Mouse (Mus musculus) heart, postnatal 14 days (tissue): Measurements from ENCODE around the gene Clca1. TPM values are rescaled to one million over a fixed set of nuclear protein-coding genes. Genes with fewer than 3 reads are reported as not detected.
"Not testable (repeated sequence)": the region's sequence is repeated elsewhere in the genome, so short reads cannot be mapped to it uniquely, and the experiment has no call there.

Experiments
- DNase-seq, 2 experiments: peaks; one replicate each; pipeline ENCODE4 v3.0.0; 2021 to 2022
- intact Hi-C: fragments of 180-260 bp; cut with DNase I; formaldehyde crosslinking; loops from one replicate; pipeline ENCODE4 v1.15.1; 2025
- long read RNA-seq, 2 experiments: library from polyadenylated mRNA; stranded (forward); transcript quantifications; one replicate each; pipeline ENCODE4 v2.0.0; 2021
- total RNA-seq, 2 experiments: library from RNA; stranded (reverse); gene quantifications; 2 replicates each; pipeline ENCODE4 v1.2.3; 2021

Clca1 gene
- under 1 TPM in 1 of 2 experiments, not detected in 1; 0.14 TPM for total RNA-seq
- long read RNA-seq, experiment 1 = 0 reads
- long read RNA-seq, experiment 2 = 0 reads

GRCm38 (mm10) chr3:145032676-145033075, at the start of gene Clca1:
Clca1 (minus strand) TSS chr3:145032776.
- no peak for DNase-seq
- intact Hi-C loops = no loop called here

DNA sequence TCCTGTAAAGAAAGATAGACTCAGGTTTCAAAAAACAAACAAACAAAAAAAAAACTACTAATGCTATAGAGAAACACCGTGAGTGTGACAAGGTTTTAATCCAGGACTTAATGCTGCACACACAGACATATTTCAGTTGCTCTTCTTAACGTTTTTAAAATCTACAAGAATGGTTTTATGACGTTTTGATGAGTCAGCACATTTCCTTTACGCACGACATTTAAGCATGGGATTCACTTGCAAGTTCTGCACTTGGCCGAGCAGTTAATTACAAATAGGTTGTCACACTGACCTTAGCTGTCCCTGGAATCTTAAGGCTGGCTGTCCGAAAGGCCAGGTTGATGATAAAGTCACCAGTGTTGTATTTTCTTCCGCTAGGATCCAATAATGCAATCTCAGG, 48.3 kb upstream of the Clca1 start:
- intact Hi-C loops = no loop called here
- DNase-seq = no peak

DNA sequence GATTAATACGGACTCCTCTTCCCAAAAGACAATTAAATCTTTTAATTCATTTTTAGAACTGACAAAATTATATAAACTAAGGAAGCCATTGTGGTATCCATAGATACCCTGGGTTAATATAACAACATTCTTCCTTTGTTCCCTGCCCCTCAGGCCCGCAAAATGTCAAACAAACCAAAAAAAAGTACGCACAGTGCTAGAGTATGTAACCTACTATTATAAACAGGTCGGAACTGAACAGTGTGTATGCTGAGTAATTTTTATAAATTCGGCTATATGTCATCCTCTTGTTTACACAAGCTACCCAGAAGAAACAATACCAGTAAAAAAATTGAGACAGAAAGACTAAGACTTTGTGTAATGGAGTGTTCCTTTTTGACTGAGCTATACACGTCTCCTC, 45.8 kb upstream of the Clca1 start:
- intact Hi-C loops = no loop called here
- no peak for DNase-seq

- no peak for DNase-seq
- intact Hi-C loops = no loop called here
Measured at GRCm38 (mm10) chr3:145072339-145072738, 39.8 kb upstream of the Clca1 start.

DNA sequence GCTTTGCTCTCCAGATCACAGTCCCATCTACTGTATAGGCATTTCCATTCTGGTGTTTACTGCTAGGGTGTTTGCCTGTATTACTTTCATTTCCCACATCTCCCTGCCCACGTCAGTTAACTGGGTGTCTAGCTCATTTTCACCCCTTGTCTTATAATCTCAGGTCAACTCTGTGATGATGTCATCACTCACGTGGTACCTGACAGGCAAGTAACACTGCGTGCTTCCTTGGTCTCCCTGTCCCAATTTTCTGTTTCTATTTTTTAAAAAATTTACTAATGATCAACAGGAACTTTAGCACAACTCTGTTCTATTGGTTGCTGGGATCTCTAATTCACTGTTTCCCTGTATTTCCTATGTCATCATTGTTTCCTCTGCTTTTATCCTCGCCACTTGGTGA, 36.4 kb upstream of the Clca1 start:
- no peak for DNase-seq
- intact Hi-C loops = no loop called here

DNA sequence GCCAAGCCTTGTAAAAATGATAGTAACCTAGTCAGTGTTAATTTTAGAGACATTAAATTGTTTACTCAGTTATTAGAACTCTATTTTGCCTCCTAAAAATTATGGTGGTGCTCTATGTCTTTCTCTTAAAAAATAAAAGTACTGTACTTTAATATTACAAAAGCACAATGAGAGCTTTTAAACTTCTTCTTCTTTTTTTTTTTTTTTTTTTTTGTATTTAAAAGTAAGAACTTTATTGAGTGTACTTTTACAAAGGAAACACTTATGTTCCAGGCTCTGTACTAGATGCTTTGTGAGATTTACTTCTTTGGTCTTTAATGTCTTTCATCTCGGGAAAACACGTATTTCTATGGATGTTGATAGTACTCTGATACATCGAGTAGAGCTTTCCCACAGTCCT, 22.6 kb upstream of the Clca1 start:
- intact Hi-C loops, DNase-seq: not testable (repeated sequence)

DNA sequence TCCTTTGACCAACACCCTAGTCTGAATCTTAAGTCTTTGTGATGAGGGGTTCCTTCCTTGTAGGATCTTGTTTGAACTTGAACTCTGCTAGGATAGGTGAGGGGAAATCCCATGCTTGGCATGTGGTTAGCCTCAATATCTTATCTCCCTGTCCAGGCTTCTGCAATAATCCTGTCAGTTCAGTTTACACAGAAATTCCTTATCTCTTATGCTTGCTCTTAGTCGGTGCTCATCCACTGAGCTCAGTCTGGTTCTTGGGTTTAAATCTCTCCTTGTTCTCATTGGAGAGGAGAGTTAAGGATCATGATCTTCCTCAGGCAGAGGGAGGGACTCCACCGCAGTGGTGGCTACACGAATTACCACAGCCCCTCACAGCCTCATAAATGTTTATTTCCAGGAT, 17.2 kb upstream of the Clca1 start:
- no peak for DNase-seq
- intact Hi-C loops = no loop called here

DNA sequence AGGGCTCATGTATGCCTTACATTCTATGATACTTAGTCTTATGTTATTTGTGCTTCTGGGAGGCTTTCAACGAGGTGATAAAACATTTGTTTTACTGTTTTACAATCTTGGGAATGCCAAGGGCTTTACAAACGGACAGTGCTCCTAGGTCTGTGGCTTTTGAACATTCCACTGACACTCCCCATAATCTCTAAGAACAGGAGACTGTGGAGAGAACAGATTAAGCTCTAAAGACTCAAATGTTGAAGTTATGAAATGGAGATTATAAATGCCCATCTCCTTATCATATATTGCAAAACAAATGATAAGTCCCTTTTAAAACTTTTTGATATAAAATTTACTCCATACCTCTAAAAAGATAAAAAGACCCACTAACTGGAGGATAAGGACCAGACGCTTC, 6.2 kb upstream of the Clca1 start:
- intact Hi-C loops = no loop called here
- no peak for DNase-seq

- no peak for DNase-seq
- intact Hi-C loops = loop anchor here (5.0 to 10.0 kb wide), 3 partner anchors 89 to 203 kb away; partner anchors contain the start of gene Odf2l
Measured at GRCm38 (mm10) chr3:145028036-145028435, 4.5 kb downstream of the Clca1 start.

DNA sequence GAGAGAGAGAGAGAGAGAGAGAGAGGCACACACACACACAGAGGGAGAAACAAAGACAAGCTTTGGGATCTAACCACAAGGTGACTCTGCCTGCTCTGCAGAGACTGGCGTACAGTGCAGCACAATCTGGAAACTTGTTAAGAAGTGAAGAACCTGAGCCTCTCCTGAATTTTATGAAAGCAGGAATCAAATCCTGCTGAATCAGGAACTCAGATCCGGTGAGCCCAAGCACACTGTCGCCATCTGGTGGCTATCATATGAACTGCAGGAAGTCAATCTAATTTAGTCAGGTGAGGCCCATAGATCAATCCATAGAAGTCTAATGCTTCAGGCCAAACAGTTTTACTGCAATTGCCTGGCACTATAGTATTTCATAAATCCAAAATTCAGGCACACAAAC, 5.8 kb downstream of the Clca1 start:
- peak; percentile 42 to 66 for DNase-seq
- intact Hi-C loops = loop anchor here (5.0 to 10.0 kb wide), 3 partner anchors 91 to 202 kb away; partner anchors contain the start of gene Odf2l

- intact Hi-C loops = no loop called here
- no peak for DNase-seq
Measured at GRCm38 (mm10) chr3:145017807-145018206, 14.8 kb downstream of the Clca1 start.

DNA sequence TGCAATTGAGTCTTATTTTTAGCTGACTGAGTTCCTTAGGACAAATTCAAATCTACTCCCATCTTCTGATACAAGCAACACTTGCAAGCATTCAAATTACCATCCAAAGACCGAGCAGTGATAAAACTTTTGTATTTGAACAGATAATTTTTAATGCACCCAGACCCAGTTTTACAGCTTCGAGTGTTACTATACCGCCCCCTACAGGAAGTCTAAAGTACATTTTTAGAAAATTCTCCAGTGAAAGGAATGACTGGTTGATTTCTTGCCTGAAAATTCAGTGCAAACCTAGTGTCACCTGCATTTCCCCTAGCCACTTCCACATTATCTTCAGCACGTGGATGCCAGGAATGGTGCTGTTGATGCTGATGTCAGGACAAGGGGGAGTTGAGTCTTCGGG, 28.2 kb downstream of the Clca1 start:
- no peak for DNase-seq
- intact Hi-C loops = no loop called here

- intact Hi-C loops = no loop called here
- no peak for DNase-seq
Measured at GRCm38 (mm10) chr3:145000912-145001311, 31.7 kb downstream of the Clca1 start.

DNA sequence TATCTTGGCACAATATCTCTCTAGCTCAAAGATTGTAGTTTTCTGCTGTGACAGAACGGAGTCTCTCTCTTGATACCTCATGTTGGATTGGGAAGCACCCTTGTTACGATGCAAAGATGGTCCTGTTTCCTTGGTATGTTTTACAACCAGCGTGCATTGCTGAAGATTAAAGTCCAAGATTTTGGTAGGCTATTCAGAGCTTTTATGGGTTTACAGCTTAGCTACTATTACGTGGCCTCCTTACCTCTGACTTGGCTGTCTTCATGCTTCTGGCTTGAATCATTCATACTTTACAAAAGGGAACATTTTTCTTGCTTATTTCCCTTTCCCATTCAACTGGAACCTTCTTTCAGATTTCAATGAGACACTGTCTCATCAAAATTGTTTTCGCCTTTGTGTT, 39.5 kb downstream of the Clca1 start:
- intact Hi-C loops = no loop called here
- DNase-seq = no peak

DNA sequence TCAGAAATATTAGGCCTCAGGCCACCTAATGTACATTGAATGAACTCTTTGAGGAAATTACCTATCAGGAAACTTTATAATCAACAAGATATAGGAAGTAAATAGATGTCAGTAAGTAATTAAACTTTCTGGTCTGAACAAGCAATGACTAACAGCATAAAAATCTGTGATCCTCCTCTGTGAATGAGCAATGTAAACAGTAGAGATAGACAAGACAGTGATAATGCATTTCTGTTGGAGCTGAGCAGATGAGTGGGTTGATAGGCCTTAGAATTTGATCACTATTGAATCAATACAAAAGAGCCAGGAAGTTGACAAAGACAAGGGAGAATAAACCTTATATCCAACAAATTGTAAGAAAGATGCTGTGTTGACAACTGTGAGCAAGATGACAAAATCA, 40.0 kb downstream of the Clca1 start:
- DNase-seq = no peak
- intact Hi-C loops = no loop called here

GRCm38 (mm10) chr3:144985890-144986289, 46.7 kb downstream of the Clca1 start:
- intact Hi-C loops = no loop called here
- DNase-seq = no peak

DNA sequence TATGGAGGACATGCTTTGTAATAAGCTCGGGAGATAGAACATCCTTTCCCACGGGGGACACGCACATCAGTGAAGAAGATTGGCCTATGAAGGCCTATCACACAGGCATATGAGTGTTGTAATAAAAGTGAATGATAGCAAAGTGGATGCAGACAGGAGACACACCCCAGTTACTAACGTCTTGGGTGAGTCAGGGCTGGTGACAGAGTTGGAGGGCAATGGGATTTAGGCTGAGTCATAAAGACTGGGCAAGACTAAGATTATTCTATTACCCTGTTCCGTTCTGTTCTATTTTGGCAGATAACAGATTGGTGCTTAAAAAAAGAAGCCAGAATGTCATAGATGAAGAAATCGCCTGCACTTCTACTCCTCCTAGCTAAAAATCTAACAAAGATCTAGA, 52.0 kb downstream of the Clca1 start:
- DNase-seq = no peak

GRCm38 (mm10) chr3:144977631-144978030, 54.9 kb downstream of the Clca1 start:
- DNase-seq = no peak
- intact Hi-C loops = no loop called here

More for the DNA sequence above, 52.0 kb downstream of the Clca1 start:
- intact Hi-C loops = no loop called here

- intact Hi-C loops = no loop called here
- DNase-seq = peak in 1 of 2 experiments; percentile 1
Measured at GRCm38 (mm10) chr3:144976091-144976490, 56.5 kb downstream of the Clca1 start.

- intact Hi-C loops = no loop called here
- DNase-seq = no peak
Measured at GRCm38 (mm10) chr3:144974945-144975344, 57.6 kb downstream of the Clca1 start, which contains the start of gene Clca4a. Clca4a (minus strand) TSS chr3:144975045.

DNA sequence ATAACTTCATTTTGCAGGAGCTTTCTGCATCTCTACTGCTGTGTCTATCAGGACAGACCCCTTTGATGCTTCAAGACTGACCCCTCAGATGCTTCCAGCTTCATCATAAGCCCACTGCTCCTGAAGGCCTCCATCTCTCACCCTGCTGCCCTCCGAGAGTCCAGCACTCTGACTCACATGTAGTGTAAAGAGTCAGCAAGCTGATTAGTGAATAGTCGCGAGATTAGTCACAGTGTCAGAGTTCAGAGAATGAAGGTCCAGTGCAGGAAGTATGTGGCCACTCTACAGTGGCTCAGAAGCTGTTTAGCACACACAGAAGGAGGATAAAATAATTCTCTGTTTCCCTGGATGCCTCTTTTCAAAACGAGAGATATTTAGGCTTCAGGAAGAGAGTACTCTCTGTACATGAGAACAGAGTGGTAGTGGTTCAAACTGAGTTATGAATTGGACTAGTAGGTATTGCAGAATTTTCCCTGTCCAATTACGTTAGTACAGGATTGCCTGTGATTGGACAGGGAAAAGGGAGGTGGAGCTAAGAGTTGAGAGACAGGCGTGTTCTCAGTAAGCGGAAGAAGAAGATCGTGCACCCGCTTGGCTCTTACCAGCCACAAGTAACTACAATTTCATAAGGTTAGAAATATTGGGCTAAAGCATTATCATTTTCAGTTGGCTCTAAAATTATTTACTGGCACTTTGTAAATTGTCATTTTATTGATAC, 60.9 kb downstream of the Clca1 start:
- DNase-seq = no peak
- intact Hi-C loops = no loop called here

DNA sequence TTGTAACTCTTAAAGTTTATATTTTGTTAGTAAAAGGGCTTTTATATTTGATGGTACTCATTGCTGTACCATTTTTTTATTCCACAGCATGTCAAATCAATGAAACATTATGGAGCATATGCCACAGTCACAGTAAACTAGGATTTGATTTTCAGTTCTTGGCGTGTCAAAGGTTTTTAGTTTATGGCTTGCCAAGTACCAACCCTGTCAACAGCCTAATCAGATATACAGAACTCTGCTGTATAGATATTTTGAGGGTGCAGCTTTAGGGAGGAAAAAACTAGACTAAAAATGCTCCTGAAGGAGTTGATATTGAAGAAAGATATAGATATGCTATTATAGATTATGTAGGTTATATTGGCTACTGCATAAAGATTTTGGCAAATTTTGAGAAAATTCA, 62.8 kb downstream of the Clca1 start:
- no peak for DNase-seq
- intact Hi-C loops = no loop called here
